In the genomic region with DNA sequence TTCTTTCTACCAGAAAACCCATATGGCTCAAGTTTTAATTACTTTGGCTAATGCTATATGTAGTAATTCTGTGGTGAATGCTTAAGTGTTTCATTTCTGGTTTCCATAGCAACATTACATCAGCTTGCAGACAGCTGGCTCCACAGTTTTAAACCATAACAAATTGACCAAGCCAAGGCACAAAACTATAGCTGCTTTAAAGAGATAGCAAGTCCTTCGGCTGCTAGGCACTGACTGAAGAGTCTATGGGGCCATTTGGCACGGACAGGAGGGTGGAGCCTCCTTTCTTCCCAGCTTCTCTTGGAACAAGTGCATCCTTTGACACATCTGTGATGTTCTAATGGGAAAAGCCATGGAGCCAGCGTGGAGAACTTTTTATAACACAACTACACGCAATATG, we compare ENCODE assay signal across 8 mouse cellular contexts.
DNase-seq lines count a peak whose midpoint lies in the region; ATAC-seq and TF ChIP-seq lines count a peak whose summit lies in the region.

No protein-coding gene starts in this region.

- H3K4me1 ChIP-seq in forebrain, embryonic 14.5 days (ENCODE audit: control insufficient read depth, insufficient read depth, low read length), result peaks cover 31% of the 10 kb centered on the region
- peaks cover 50% of the 10 kb centered on the region for H3K4me1 ChIP-seq in hindbrain, embryonic 15.5 days (replicated peaks)
- peaks cover 56% of the 10 kb centered on the region for H3K4me1 ChIP-seq in midbrain, embryonic 11.5 days (ENCODE audit: control insufficient read depth, insufficient read depth, low read length)

- WGBS in forebrain, embryonic 14.5 days, result 22% methylated on average over 4 of the region's 4 CpGs
- 10% methylated on average over 4 of the region's 4 CpGs for WGBS in hindbrain, embryonic 15.5 days
- 18% methylated on average over 4 of the region's 4 CpGs for WGBS in midbrain, embryonic 11.5 days

- no peaks in the 10 kb centered on the region for H3K9me3 ChIP-seq in forebrain, embryonic 14.5 days (replicated peaks; ENCODE audit: control insufficient read depth, low read length)
- H3K9me3 ChIP-seq in hindbrain, embryonic 15.5 days, result no peaks in the 10 kb centered on the region
- H3K9me3 ChIP-seq in midbrain, embryonic 11.5 days (ENCODE audit: control insufficient read depth, low read length), result no peaks in the 10 kb centered on the region

- peak; percentile 63 for ATAC-seq in forebrain, embryonic 14.5 days
- peak; percentile 73 for ATAC-seq in hindbrain, embryonic 15.5 days (ENCODE audit: low FRiP score, low read depth)
- ATAC-seq in midbrain, embryonic 11.5 days (ENCODE audit: low FRiP score), result peak; percentile 62
- no peak for ATAC-seq in activated CD4-positive, CD25-positive, alpha-beta regulatory T cell, adult 4 months

- no peak overlapping the region for H3K9ac ChIP-seq in forebrain, embryonic 14.5 days (ENCODE audit: low read length)
- H3K9ac ChIP-seq in hindbrain, embryonic 15.5 days, result no peak overlapping the region
- no peak overlapping the region for H3K9ac ChIP-seq in midbrain, embryonic 11.5 days (ENCODE audit: low read length)

- DNase-seq in layer of hippocampus, adult 2 months (ENCODE audit: low spot score in 2 of 2), result peak in 1 of 2 experiments; percentile 35
- DNase-seq in layer of hippocampus, postnatal 36 days, result no peak
- peak; percentile 82 for DNase-seq in forebrain, embryonic 14.5 days (ENCODE audit: low spot score)
- DNase-seq in midbrain, embryonic 11.5 days (ENCODE audit: low spot score, missing footprints), result peak; percentile 93
- DNase-seq in cerebellum, postnatal 14 days, result no peak
- DNase-seq in left cerebral cortex, postnatal 4 days, result no peak

- H3K27me3 ChIP-seq in forebrain, embryonic 14.5 days (replicated peaks; ENCODE audit: control insufficient read depth, insufficient read depth, low read length), result no peaks in the 10 kb centered on the region
- no peaks in the 10 kb centered on the region for H3K27me3 ChIP-seq in hindbrain, embryonic 15.5 days
- H3K27me3 ChIP-seq in midbrain, embryonic 11.5 days (ENCODE audit: control insufficient read depth, insufficient read depth, low read length), result no peaks in the 10 kb centered on the region

- H3K36me3 ChIP-seq in forebrain, embryonic 14.5 days (ENCODE audit: control insufficient read depth, insufficient read depth, low read length), result no peaks in the 10 kb centered on the region
- no peaks in the 10 kb centered on the region for H3K36me3 ChIP-seq in hindbrain, embryonic 15.5 days
- H3K36me3 ChIP-seq in midbrain, embryonic 11.5 days (ENCODE audit: control insufficient read depth, insufficient read depth, low read length), result no peaks in the 10 kb centered on the region

- H3K27ac ChIP-seq in layer of hippocampus, adult 2 months, result peak overlapping the region; percentile 72
- H3K27ac ChIP-seq in forebrain, embryonic 14.5 days (ENCODE audit: low read depth, low read length), result no peak overlapping the region
- H3K27ac ChIP-seq in hindbrain, embryonic 15.5 days (replicated peaks), result peak overlapping the region; percentile 70
- H3K27ac ChIP-seq in midbrain, embryonic 11.5 days (ENCODE audit: low read depth, low read length), result no peak overlapping the region; the same call in 1 of the 2 replicates

- no peak for TF ChIP-seq CTCF in layer of hippocampus, adult 2 months (conservative IDR thresholded peaks at IDR 0.05)

- no peak overlapping the region; the same call in 1 of the 2 replicates for H3K4me3 ChIP-seq in layer of hippocampus, adult 2 months
- no peak overlapping the region for H3K4me3 ChIP-seq in forebrain, embryonic 14.5 days (ENCODE audit: low read depth, low read length)
- peak overlapping the region; percentile 27 for H3K4me3 ChIP-seq in hindbrain, embryonic 15.5 days
- H3K4me3 ChIP-seq in midbrain, embryonic 11.5 days (ENCODE audit: low read depth, low read length), result no peak overlapping the region

- intact Hi-C loops in left cerebral cortex, postnatal 4 days (cut with DNase I), result no loop called here

- peak overlapping the region; percentile 18; the same call in 1 of the 2 replicates for H3K4me2 ChIP-seq in forebrain, embryonic 14.5 days (ENCODE audit: low read length)
- H3K4me2 ChIP-seq in hindbrain, embryonic 15.5 days, result peak overlapping the region; percentile 50
- H3K4me2 ChIP-seq in midbrain, embryonic 11.5 days, result peak overlapping the region; percentile 12; the same call in 1 of the 2 replicates

Comparison
In these comparisons a context has a peak if more than half of its experiments do, and no peak if none do; other contexts are left out.
1. DNase-seq: peak in forebrain, embryonic 14.5 days (single experiment) and midbrain, embryonic 11.5 days (single experiment); none in layer of hippocampus, postnatal 36 days (0 of 2), cerebellum, postnatal 14 days (0 of 2) and left cerebral cortex, postnatal 4 days (single experiment).
2. H3K27ac ChIP-seq: peak in layer of hippocampus, adult 2 months (single experiment) and hindbrain, embryonic 15.5 days (single experiment); none in forebrain, embryonic 14.5 days (single experiment) and midbrain, embryonic 11.5 days (single experiment).
3. Peak in every context shown above with its lines, with median percentiles within 50 percentile points of each other: H3K4me2 ChIP-seq.